In genomic region chr6:88898534-88899048, GRCm38 (mm10) we compare ENCODE assay signal across 8 mouse cellular contexts. TPM values are rescaled to one million over a fixed set of nuclear protein-coding genes. Genes with fewer than 3 reads are reported as not detected.
DNase-seq lines count a peak whose midpoint lies in the region; ATAC-seq lines count a peak whose summit lies in the region.

TSS of gene Mcm2 (minus strand) at chr6:88898780.

- peak; percentile 96 to 99 for DNase-seq in adrenal gland, adult (ENCODE audit: inconsistent age in 2 of 2, low spot score in 1 of 2)
- peak; percentile 98 for DNase-seq in embryo, embryonic 10.5 days (ENCODE audit: low spot score)
- DNase-seq in gastrocnemius, postnatal 14 days: peak; percentile 94
- DNase-seq in left cerebral cortex, postnatal 10 days (ENCODE audit: extremely low spot score in 1 of 2, low spot score in 2 of 2): peak; percentile 92 to 96
- DNase-seq in right cerebral cortex, postnatal 25 days: peak; percentile 89
- DNase-seq in urinary bladder, postnatal 4 days (ENCODE audit: low spot score in 2 of 2): peak; percentile 91 to 96

- intact Hi-C loops in gastrocnemius, postnatal 14 days (cut with DNase I; ENCODE audit: low total_unique reads): no loop called here
- intact Hi-C loops in left cerebral cortex, postnatal 10 days (cut with DNase I): no loop called here

- ATAC-seq in inflammation-experienced regulatory T-cells, adult 6 months: peak; percentile 76
- ATAC-seq in megakaryocyte-erythroid progenitor cell, adult 5-6 weeks (replicated peaks; ENCODE audit: low FRiP score, low TSS enrichment, poor library complexity, severe bottlenecking): peak; percentile 70

RNA-seq across cellular contexts. Expression of gene Mcm2, which starts in this region (rescaled TPM):
- 1 to 10 TPM; 5.5 to 9.4 TPM for total RNA-seq in gastrocnemius, postnatal 14 days (2021)
- 10 to 100 TPM; 18.8 to 61.4 (median 19.9) TPM for polyA plus RNA-seq in inflammation-experienced regulatory T-cells, adult 6 months (2017; shearing (Covaris generic))
- total RNA-seq in left cerebral cortex, postnatal 10 days (2021): 1 to 10 TPM; 6.1 to 6.5 TPM
- total RNA-seq in megakaryocyte-erythroid progenitor cell, adult 5-6 weeks (2014; fragmentation: Nextera tagmentation): 175 and 213 TPM in 2 replicates
- 181 and 236 TPM in 2 replicates for total RNA-seq in megakaryocyte-erythroid progenitor cell, adult 5-6 weeks (2017)

Comparison
In these comparisons a context has a peak if more than half of its experiments do, and no peak if none do; other contexts are left out.
1. Peak in every context shown above with its lines: DNase-seq and ATAC-seq.
2. RNA of gene Mcm2 (total RNA-seq): 175 to 236 TPM in megakaryocyte-erythroid progenitor cell, adult 5-6 weeks; 5.5 to 9.4 TPM in gastrocnemius, postnatal 14 days and 6.1 to 6.5 TPM in left cerebral cortex, postnatal 10 days; every median in the first group is over 10 times any median in the second.